Mouse (Mus musculus): ENCODE data around the gene Gsx2.

Gene Gsx2

GRCm38 (mm10) chr5:75075383-75075941, at the start of gene Gsx2:
TSS of gene Gsx2 (plus strand) at chr5:75075601.
- in situ Hi-C loops (cut with MboI; ENCODE audit: low sequenced_read_pairs), result no loop called here

GRCm38 (mm10) chr5:75035475-75035874, 39.9 kb upstream of the Gsx2 start:
- in situ Hi-C loops (cut with MboI; ENCODE audit: low sequenced_read_pairs), result no loop called here

- in situ Hi-C loops (cut with MboI; ENCODE audit: low sequenced_read_pairs), result no loop called here
These were observed 36.1 kb upstream of the Gsx2 start for GRCm38 (mm10) chr5:75039307-75039706.

GRCm38 (mm10) chr5:75043011-75043445, 32.4 kb upstream of the Gsx2 start:
- in situ Hi-C loops (cut with MboI; ENCODE audit: low sequenced_read_pairs), result no loop called here

GRCm38 (mm10) chr5:75043621-75044301, 31.6 kb upstream of the Gsx2 start:
- in situ Hi-C loops (cut with MboI; ENCODE audit: low sequenced_read_pairs), result no loop called here

GRCm38 (mm10) chr5:75044310-75044904, 31.0 kb upstream of the Gsx2 start, which contains the start of gene Chic2:
TSS of gene Chic2 (minus strand) at chr5:75044774.
- in situ Hi-C loops (cut with MboI; ENCODE audit: low sequenced_read_pairs), result no loop called here

- in situ Hi-C loops (cut with MboI; ENCODE audit: low sequenced_read_pairs), result no loop called here
These were observed 30.0 kb upstream of the Gsx2 start for GRCm38 (mm10) chr5:75045371-75045770.

- in situ Hi-C loops (cut with MboI; ENCODE audit: low sequenced_read_pairs), result no loop called here
These were observed 28.6 kb upstream of the Gsx2 start for GRCm38 (mm10) chr5:75046681-75047321.

GRCm38 (mm10) chr5:75051109-75051508, 24.3 kb upstream of the Gsx2 start:
- in situ Hi-C loops (cut with MboI; ENCODE audit: low sequenced_read_pairs), result no loop called here

- in situ Hi-C loops (cut with MboI; ENCODE audit: low sequenced_read_pairs), result no loop called here
These were observed 12.2 kb upstream of the Gsx2 start for GRCm38 (mm10) chr5:75063177-75063576.

- in situ Hi-C loops (cut with MboI; ENCODE audit: low sequenced_read_pairs), result no loop called here
These were observed 8.7 kb upstream of the Gsx2 start for GRCm38 (mm10) chr5:75066715-75067114.

- in situ Hi-C loops (cut with MboI; ENCODE audit: low sequenced_read_pairs), result no loop called here
These were observed 8.2 kb upstream of the Gsx2 start for GRCm38 (mm10) chr5:75067125-75067756.

- in situ Hi-C loops (cut with MboI; ENCODE audit: low sequenced_read_pairs), result no loop called here
These were observed 5.3 kb upstream of the Gsx2 start for GRCm38 (mm10) chr5:75070132-75070531.

- in situ Hi-C loops (cut with MboI; ENCODE audit: low sequenced_read_pairs), result no loop called here
These were observed 4.6 kb upstream of the Gsx2 start for GRCm38 (mm10) chr5:75070656-75071375.

GRCm38 (mm10) chr5:75071951-75072350, 3.5 kb upstream of the Gsx2 start:
- in situ Hi-C loops (cut with MboI; ENCODE audit: low sequenced_read_pairs), result no loop called here

GRCm38 (mm10) chr5:75072532-75072931, 2.9 kb upstream of the Gsx2 start:
- in situ Hi-C loops (cut with MboI; ENCODE audit: low sequenced_read_pairs), result no loop called here

- in situ Hi-C loops (cut with MboI; ENCODE audit: low sequenced_read_pairs), result no loop called here
These were observed 2.2 kb upstream of the Gsx2 start for GRCm38 (mm10) chr5:75073167-75073566.

- in situ Hi-C loops (cut with MboI; ENCODE audit: low sequenced_read_pairs), result no loop called here
These were observed 1.7 kb upstream of the Gsx2 start for GRCm38 (mm10) chr5:75073684-75074083.

- in situ Hi-C loops (cut with MboI; ENCODE audit: low sequenced_read_pairs), result no loop called here
These were observed 1.3 kb upstream of the Gsx2 start for GRCm38 (mm10) chr5:75074132-75074531.

GRCm38 (mm10) chr5:75074537-75075382, 641 bp upstream of the Gsx2 start:
- in situ Hi-C loops (cut with MboI; ENCODE audit: low sequenced_read_pairs), result no loop called here

All from CH12F3 (cell line).